Mouse (Mus musculus) ES-Bruce4 (cell line): ENCODE results near the gene Adarb1. TPM values are rescaled to one million over a fixed set of nuclear protein-coding genes. Genes with fewer than 3 reads are reported as not detected.

Experiments
- H3K27ac ChIP-seq: 2 replicates; pipeline ENCODE4 v1.5.1; 2012; ENCODE audit warnings: low read length, inconsistent platforms; ENCODE audit not compliant: insufficient read depth
- H3K27me3 ChIP-seq: 2 replicates; pipeline ENCODE4 v1.6.1; 2012; ENCODE audit warnings: mild to moderate bottlenecking, low read length, inconsistent platforms; ENCODE audit not compliant: control insufficient read depth, poor library complexity, insufficient read depth, severe bottlenecking
- H3K36me3 ChIP-seq: 2 replicates; pipeline ENCODE4 v1.6.1; 2012; ENCODE audit warnings: inconsistent platforms, mild to moderate bottlenecking, low read length, moderate library complexity; ENCODE audit not compliant: control insufficient read depth, poor library complexity, insufficient read depth, severe bottlenecking
- H3K4me1 ChIP-seq: one replicate; pipeline ENCODE4 v1.8.1; 2011; ENCODE audit warnings: low read length; ENCODE audit not compliant: control insufficient read depth, insufficient read depth
- H3K4me3 ChIP-seq: 2 replicates; pipeline ENCODE4 v1.5.1; 2011; ENCODE audit warnings: low read depth, mild to moderate bottlenecking, low read length
- H3K9ac ChIP-seq: 2 replicates; pipeline ENCODE4 v1.6.1; 2012; ENCODE audit warnings: low read depth, mild to moderate bottlenecking, inconsistent platforms; ENCODE audit not compliant: poor library complexity, severe bottlenecking
- H3K9me3 ChIP-seq: replicated peaks from 2 replicates; pipeline ENCODE4 v1.6.1; 2012; ENCODE audit warnings: mild to moderate bottlenecking, low read length, inconsistent platforms; ENCODE audit not compliant: control insufficient read depth, poor library complexity, insufficient read depth, severe bottlenecking
- CTCF ChIP-seq: IDR thresholded peaks from one replicate; pipeline ENCODE4 v1.8.1; 2011; ENCODE audit warnings: low read depth, low read length
- EP300 ChIP-seq: IDR thresholded peaks from 2 replicates; pipeline ENCODE4 v1.6.1; 2011; ENCODE audit warnings: low read depth, low read length; ENCODE audit not compliant: insufficient read depth
- POLR2A ChIP-seq: IDR thresholded peaks from one replicate; pipeline ENCODE4 v1.8.1; 2011; ENCODE audit warnings: low read length; ENCODE audit not compliant: insufficient read depth
- polyA plus RNA-seq: library from polyadenylated mRNA; stranded (reverse); fragments of >200 nt; gene quantifications from 2 replicates; pipeline ENCODE4 v1.2.4, GENCODE M21; 2011; ENCODE audit warnings: low read depth; ENCODE audit not compliant: missing spikeins, insufficient read depth, insufficient read length

The Adarb1 gene
- polyA plus RNA-seq, 1 experiment = 9.7 TPM

DNA sequence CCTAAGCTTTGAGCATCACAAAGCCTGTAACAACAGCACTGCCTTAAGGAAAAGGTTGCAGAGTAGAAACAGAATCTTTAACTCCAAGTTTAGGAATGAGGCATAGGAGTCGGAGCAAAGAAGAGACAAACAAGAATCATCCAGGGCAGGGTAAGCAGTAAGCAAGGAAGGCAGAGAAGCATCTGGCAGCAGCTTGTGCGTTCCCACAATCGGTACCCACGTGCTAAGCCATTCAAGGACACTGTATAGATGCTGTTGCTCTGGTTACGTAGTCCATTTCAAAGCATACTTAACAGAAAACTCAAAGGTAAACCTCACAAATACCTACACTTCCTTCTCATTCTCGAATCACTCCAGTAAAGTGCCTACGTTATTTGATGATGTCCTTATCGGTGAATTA, 35.0 kb downstream of the Adarb1 start:
- no peaks in the 10 kb centered on the region for H3K4me1 ChIP-seq
- H3K4me3 ChIP-seq = no peak overlapping the region
- H3K36me3 ChIP-seq = no peaks in the 10 kb centered on the region
- TF ChIP-seq POLR2A (no peak), CTCF (no peak), EP300 (no peak)
- H3K9me3 ChIP-seq = no peaks in the 10 kb centered on the region
- H3K9ac ChIP-seq = no peak overlapping the region
- no peaks in the 10 kb centered on the region for H3K27me3 ChIP-seq
- H3K27ac ChIP-seq = no peak overlapping the region

DNA sequence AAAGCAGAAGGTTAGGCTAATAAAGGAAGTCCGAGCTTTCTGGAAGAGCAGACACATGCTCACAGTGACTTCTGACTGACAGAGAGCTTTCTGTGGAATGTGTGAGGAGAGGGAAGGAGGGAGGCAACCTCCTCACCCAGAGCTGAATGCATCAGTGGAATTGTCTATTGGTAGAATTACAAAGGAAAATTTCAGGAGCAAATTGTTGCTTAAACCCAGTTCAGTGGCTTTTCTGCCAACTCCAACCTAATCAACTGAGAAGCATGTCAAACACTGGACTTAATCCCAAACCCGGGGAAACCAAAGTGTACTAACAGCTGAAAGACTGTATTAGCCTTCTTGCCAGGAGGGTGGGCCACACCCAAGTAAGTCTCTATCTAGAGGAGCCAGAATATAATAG, 36.9 kb downstream of the Adarb1 start:
- H3K4me1 ChIP-seq = no peaks in the 10 kb centered on the region
- TF ChIP-seq POLR2A (no peak), CTCF (no peak), EP300 (no peak)
- H3K27ac ChIP-seq = no peak overlapping the region
- no peak overlapping the region for H3K4me3 ChIP-seq
- H3K27me3 ChIP-seq = no peaks in the 10 kb centered on the region
- no peaks in the 10 kb centered on the region for H3K36me3 ChIP-seq
- no peak overlapping the region for H3K9ac ChIP-seq
- H3K9me3 ChIP-seq = no peaks in the 10 kb centered on the region

DNA sequence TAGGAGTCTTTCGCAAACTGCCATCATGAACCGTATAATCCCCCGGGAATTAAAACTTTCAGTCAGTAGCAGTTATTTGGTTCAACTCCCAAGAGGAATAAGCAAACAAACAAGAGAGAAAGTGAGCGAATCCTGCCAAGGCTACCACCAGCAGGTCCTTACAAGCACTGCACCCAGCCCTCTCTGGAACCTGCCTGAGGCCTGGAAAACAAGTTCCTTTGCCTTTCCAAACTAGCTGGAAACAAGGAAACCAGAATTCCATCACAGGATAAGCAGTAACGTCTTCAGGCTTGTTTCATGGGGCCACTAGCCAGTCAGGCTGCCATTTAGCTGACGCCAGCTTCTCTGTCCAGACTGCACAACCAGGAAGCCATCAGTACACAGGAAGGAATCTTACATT, 37.4 kb downstream of the Adarb1 start:
- no peaks in the 10 kb centered on the region for H3K27me3 ChIP-seq
- H3K4me3 ChIP-seq = no peak overlapping the region
- H3K4me1 ChIP-seq = no peaks in the 10 kb centered on the region
- H3K9me3 ChIP-seq = no peaks in the 10 kb centered on the region
- no peak overlapping the region for H3K27ac ChIP-seq
- no peaks in the 10 kb centered on the region for H3K36me3 ChIP-seq
- H3K9ac ChIP-seq = no peak overlapping the region
- TF ChIP-seq CTCF (no peak), POLR2A (no peak)

DNA sequence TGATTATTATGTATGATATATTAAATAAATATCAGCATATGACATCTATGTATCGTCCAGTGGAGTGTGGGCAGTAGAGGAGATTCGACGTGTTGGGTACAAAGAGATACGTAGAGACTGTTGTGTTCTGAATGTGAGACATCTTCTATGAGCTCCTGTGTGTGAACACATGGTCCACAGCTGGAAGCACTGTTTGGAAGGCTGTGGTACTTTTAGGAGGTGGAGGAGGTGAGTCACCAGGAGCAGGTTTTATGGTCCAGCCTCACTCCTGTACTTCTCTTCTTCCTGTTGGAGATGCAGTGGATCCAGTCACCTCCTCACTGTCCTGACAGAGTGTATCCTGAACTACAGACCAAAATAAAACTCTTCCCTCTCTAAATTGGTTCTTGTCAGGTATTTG, 38.9 kb downstream of the Adarb1 start:
- Histone ChIP-seq H3K27me3 (no peaks in the 10 kb centered on the region), H3K4me1 (no peaks in the 10 kb centered on the region), H3K36me3 (no peaks in the 10 kb centered on the region), H3K4me3 (no peak overlapping the region), H3K27ac (no peak overlapping the region), H3K9ac (no peak overlapping the region), H3K9me3 (0 out of 2 replicates have a peak, but pooled peaks cover 4% of the 10 kb centered on the region)
- TF ChIP-seq POLR2A (no peak), CTCF (no peak), EP300 (no peak)

- H3K4me3 ChIP-seq = no peak overlapping the region
- no peak overlapping the region for H3K9ac ChIP-seq
- H3K27me3 ChIP-seq = no peaks in the 10 kb centered on the region
- 0 out of 2 replicates have a peak, but pooled peaks cover 4% of the 10 kb centered on the region for H3K9me3 ChIP-seq
- H3K36me3 ChIP-seq = no peaks in the 10 kb centered on the region
- H3K4me1 ChIP-seq = no peaks in the 10 kb centered on the region
- H3K27ac ChIP-seq = no peak overlapping the region
- no peak for TF ChIP-seq CTCF
- no peak for TF ChIP-seq EP300
- TF ChIP-seq POLR2A = no peak
Observed at GRCm38 (mm10) chr10:77376056-77376455, 42.0 kb downstream of the Adarb1 start.

DNA sequence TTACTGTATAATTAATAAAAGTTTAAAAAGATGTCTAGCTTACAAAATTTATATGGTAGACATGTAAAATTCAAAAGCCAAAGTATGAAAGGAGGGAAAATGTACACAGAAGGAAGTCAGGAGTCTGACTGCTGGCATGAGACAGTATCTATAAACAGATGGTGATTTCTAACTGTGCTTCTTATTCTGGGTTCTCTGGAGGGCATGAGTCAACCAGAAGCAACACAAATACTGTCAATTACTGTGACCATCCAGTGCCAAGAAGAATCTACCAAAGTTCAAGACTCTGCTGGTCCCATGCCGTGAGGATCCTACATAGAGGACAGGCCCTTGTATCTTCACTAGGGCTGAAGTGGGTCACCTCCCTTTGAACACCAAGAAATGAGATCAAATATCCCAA, 43.1 kb downstream of the Adarb1 start:
- Histone ChIP-seq H3K9me3 (0 out of 2 replicates have a peak, but pooled peaks cover 4% of the 10 kb centered on the region), H3K4me3 (no peak overlapping the region), H3K4me1 (no peaks in the 10 kb centered on the region), H3K9ac (no peak overlapping the region), H3K27ac (no peak overlapping the region), H3K36me3 (no peaks in the 10 kb centered on the region), H3K27me3 (no peaks in the 10 kb centered on the region)
- TF ChIP-seq POLR2A (no peak), EP300 (no peak), CTCF (no peak)
